Mouse (Mus musculus) CH12.LX (cell line): ENCODE results near the gene Rab32. TPM values are rescaled to one million over a fixed set of nuclear protein-coding genes. Genes with fewer than 3 reads are reported as not detected.

Experiments used
- DNase-seq: peaks from one replicate; pipeline ENCODE4 v3.0.0-alpha.2; 2013; ENCODE audit errors: extremely low read depth
- H3K27ac ChIP-seq: 2 replicates; pipeline ENCODE4 v1.5.1; 2012; ENCODE audit warnings: low read depth, mild to moderate bottlenecking, control low read depth, moderate library complexity; ENCODE audit not compliant: insufficient read depth
- H3K27me3 ChIP-seq: replicated peaks from 2 replicates; pipeline ENCODE3; 2012; ENCODE audit warnings: inconsistent platforms
- H3K36me3 ChIP-seq, 2 experiments: replicated peaks in 1 of 2; 2 replicates each; pipeline versions ENCODE3 to v1.6.1; 2012; ENCODE audit warnings: inconsistent platforms in 1 of 2, low read length in 1 of 2, mild to moderate bottlenecking in 1 of 2, mixed read lengths in 1 of 2, moderate library complexity in 1 of 2; ENCODE audit not compliant: control insufficient read depth in 1 of 2, insufficient read depth in 1 of 2
- H3K4me1 ChIP-seq, 2 experiments: 2 replicates each; pipeline ENCODE4 v1.6.1; 2012; ENCODE audit warnings: inconsistent platforms in 1 of 2, moderate library complexity in 1 of 2; ENCODE audit not compliant: insufficient read depth in 2 of 2, control insufficient read depth in 1 of 2
- H3K4me2 ChIP-seq: 2 replicates; pipeline ENCODE4 v1.6.1; 2012; ENCODE audit warnings: low read depth, mild to moderate bottlenecking, control low read depth; ENCODE audit not compliant: poor library complexity, insufficient read depth, severe bottlenecking
- H3K4me3 ChIP-seq, 3 experiments: fragments of 150-350 bp in 1 of 3; sonication (generic) in 1 of 3; replicated peaks in 1 of 3; 2 replicates each; pipeline versions ENCODE3 to v1.5.1; 2011 to 2012; ENCODE audit warnings: low read depth in 2 of 3, low read length in 2 of 3, mild to moderate bottlenecking in 2 of 3, moderate library complexity in 2 of 3, control low read depth in 1 of 3, improper control_type of control experiment in 1 of 3, inconsistent platforms in 1 of 3, mixed read lengths in 1 of 3; ENCODE audit not compliant: poor library complexity in 1 of 3
- H3K79me2 ChIP-seq: replicated peaks from 2 replicates; pipeline ENCODE4 v1.6.1; 2012; ENCODE audit warnings: mild to moderate bottlenecking, moderate library complexity; ENCODE audit not compliant: control insufficient read depth, poor library complexity, insufficient read depth, severe bottlenecking; ENCODE audit errors: extremely low read depth
- H3K9ac ChIP-seq: 2 replicates; pipeline ENCODE4 v1.6.1; 2012; ENCODE audit warnings: low read depth, mild to moderate bottlenecking, control low read depth, moderate library complexity; ENCODE audit not compliant: insufficient read depth
- H3K9me3 ChIP-seq: replicated peaks from 2 replicates; pipeline ENCODE3; 2012; ENCODE audit warnings: low read length, inconsistent platforms, mixed read lengths
- BHLHE40 ChIP-seq: IDR thresholded peaks from 2 replicates; pipeline ENCODE4 v1.6.1; 2011; ENCODE audit warnings: mild to moderate bottlenecking, low read depth, low read length, improper control_type of control experiment
- CHD1 ChIP-seq: IDR thresholded peaks from 2 replicates; pipeline ENCODE4 v1.6.1; 2012; ENCODE audit warnings: low read depth, low read length, improper control_type of control experiment, inconsistent platforms
- CHD2 ChIP-seq: IDR thresholded peaks from 2 replicates; pipeline ENCODE4 v1.6.1; 2011; ENCODE audit warnings: low read length, improper control_type of control experiment
- E2F4 ChIP-seq: IDR thresholded peaks from 2 replicates; pipeline ENCODE4 v1.6.1; 2011; ENCODE audit warnings: low read depth, low read length, improper control_type of control experiment; ENCODE audit not compliant: insufficient replicate concordance
- GABPA ChIP-seq: IDR thresholded peaks from 2 replicates; pipeline ENCODE4 v1.6.1; 2012; ENCODE audit warnings: low read depth, low read length, improper control_type of control experiment, inconsistent platforms; ENCODE audit not compliant: insufficient replicate concordance
- IRF4 ChIP-seq: IDR thresholded peaks from 2 replicates; pipeline ENCODE4 v1.6.1; 2014; ENCODE audit warnings: low read depth, mild to moderate bottlenecking, inconsistent platforms, low read length, improper control_type of control experiment
- JUN ChIP-seq: IDR thresholded peaks from 2 replicates; pipeline ENCODE4 v1.6.1; 2011; ENCODE audit warnings: low read depth, mild to moderate bottlenecking, low read length, improper control_type of control experiment, moderate library complexity; ENCODE audit not compliant: insufficient read depth
- KAT2A ChIP-seq: IDR thresholded peaks from 2 replicates; pipeline ENCODE4 v1.6.1; 2012; ENCODE audit warnings: low read length, improper control_type of control experiment, inconsistent platforms; ENCODE audit not compliant: insufficient replicate concordance
- MAX ChIP-seq: IDR thresholded peaks from 2 replicates; pipeline ENCODE4 v1.6.1; 2011; ENCODE audit warnings: low read length, improper control_type of control experiment
- MAZ ChIP-seq: IDR thresholded peaks from 2 replicates; pipeline ENCODE4 v1.6.1; 2012; ENCODE audit warnings: low read depth, mild to moderate bottlenecking, inconsistent platforms, low read length, improper control_type of control experiment, moderate library complexity
- MEF2A ChIP-seq: IDR thresholded peaks from 2 replicates; pipeline ENCODE4 v1.6.1; 2014; ENCODE audit warnings: low read depth, mild to moderate bottlenecking, inconsistent platforms, low read length, improper control_type of control experiment, borderline replicate concordance
- MYC ChIP-seq: IDR thresholded peaks from 2 replicates; pipeline ENCODE4 v1.6.1; 2011; ENCODE audit warnings: low read depth, mild to moderate bottlenecking, improper control_type of control experiment, low read length
- NELFE ChIP-seq: IDR thresholded peaks from 2 replicates; pipeline ENCODE4 v1.6.1; 2011; ENCODE audit warnings: low read depth, low read length, improper control_type of control experiment
- PAX5 ChIP-seq: IDR thresholded peaks from 2 replicates; pipeline ENCODE4 v1.6.1; 2012; ENCODE audit warnings: low read length, inconsistent platforms, mixed read lengths
- POLR2AphosphoS2 ChIP-seq: IDR thresholded peaks from 2 replicates; pipeline ENCODE4 v1.6.1; 2011; ENCODE audit warnings: low read depth, low read length, improper control_type of control experiment
- RAD21 ChIP-seq: IDR thresholded peaks from 2 replicates; pipeline ENCODE4 v1.6.1; 2011; ENCODE audit warnings: low read depth, mild to moderate bottlenecking, low read length, improper control_type of control experiment, moderate library complexity
- RCOR1 ChIP-seq: conservative IDR thresholded peaks from 2 replicates; pipeline ENCODE4 v1.6.1; 2012; ENCODE audit warnings: low read depth, mild to moderate bottlenecking, inconsistent platforms, low read length, improper control_type of control experiment
- SMC3 ChIP-seq: IDR thresholded peaks from 2 replicates; pipeline ENCODE4 v1.6.1; 2011; ENCODE audit warnings: low read depth, low read length, improper control_type of control experiment
- TBP ChIP-seq: conservative IDR thresholded peaks from 2 replicates; pipeline ENCODE4 v1.6.1; 2011; ENCODE audit warnings: low read depth, low read length, improper control_type of control experiment
- TCF12 ChIP-seq: IDR thresholded peaks from 2 replicates; pipeline ENCODE4 v1.6.1; 2014; ENCODE audit warnings: low read depth, mild to moderate bottlenecking, inconsistent platforms, low read length, improper control_type of control experiment
- USF1 ChIP-seq: IDR thresholded peaks from 2 replicates; pipeline ENCODE4 v1.6.1; 2014; ENCODE audit warnings: low read depth, mild to moderate bottlenecking, inconsistent platforms, low read length, improper control_type of control experiment
- USF2 ChIP-seq: conservative IDR thresholded peaks from 2 replicates; pipeline ENCODE4 v1.6.1; 2011; ENCODE audit warnings: low read depth, low read length, improper control_type of control experiment
- ZNF384 ChIP-seq: IDR thresholded peaks from 2 replicates; pipeline ENCODE4 v1.6.1; 2012; ENCODE audit warnings: low read depth, low read length, improper control_type of control experiment, inconsistent platforms
- dilution Hi-C: fragments of 300-500 bp; cut with MboI; formaldehyde crosslinking; loops from 2 replicates; pipeline ENCODE4 v1.14.3; 2020; ENCODE audit warnings: low sequenced_read_pairs; ENCODE audit not compliant: extremely low pct_unique_long_range_greater_than_20kb, extremely low pct_ligation_motif_present
- in situ Hi-C: fragments of 300-500 bp; cut with MboI; formaldehyde crosslinking; loops from 3 replicates; pipeline ENCODE4 v1.14.3; 2019; ENCODE audit warnings: low sequenced_read_pairs, low pct_ligation_motif_present, low pct_unique_long_range_greater_than_20kb, mixed read lengths
- polyA plus RNA-seq: library from polyadenylated mRNA; unstranded; fragments of >175 nt; gene quantifications from 2 replicates; pipeline ENCODE4 v1.2.1, GENCODE M21; 2012; ENCODE audit warnings: low read depth; ENCODE audit not compliant: insufficient read length
- total RNA-seq, 2 experiments: library from RNA; depleted of rRNA; stranded (reverse); fragments of 300-350 nt in 1 of 2; fragments of >200 nt in 1 of 2; gene quantifications; 2 replicates each; pipeline ENCODE4 v1.2.3; 2012 to 2014

Rab32 gene
- total and polyA plus RNA-seq, 3 experiments: not detected

GRCm38 (mm10) chr10:10580811-10581210 is 22.7 kb upstream of the Rab32 start:
- Histone ChIP-seq H3K4me2 (no peak overlapping the region), H3K79me2 (no peaks in the 10 kb centered on the region), H3K4me3 (no peak overlapping the region), H3K9me3 (no peaks in the 10 kb centered on the region), H3K36me3 (no peaks in the 10 kb centered on the region), H3K9ac (no peak overlapping the region), H3K27me3 (no peaks in the 10 kb centered on the region), H3K27ac (no peak overlapping the region), H3K4me1 (no peaks in the 10 kb centered on the region)
- dilution Hi-C loops: no loop called here
- DNase-seq: no peak
- in situ Hi-C loops: no loop called here
- TF ChIP-seq RAD21 (no peak), MEF2A (no peak), CHD2 (no peak), GABPA (no peak), MAX (no peak), ZNF384 (no peak), KAT2A (no peak), IRF4 (no peak), USF1 (no peak), BHLHE40 (no peak), CHD1 (no peak), TCF12 (no peak)

GRCm38 (mm10) chr10:10579821-10580220 is 21.8 kb upstream of the Rab32 start:
- H3K4me2 ChIP-seq: no peak overlapping the region
- H3K27ac ChIP-seq: no peak overlapping the region
- in situ Hi-C loops (no loop called here), dilution Hi-C loops (no loop called here)
- H3K36me3 ChIP-seq: no peaks in the 10 kb centered on the region
- H3K9ac ChIP-seq: no peak overlapping the region
- H3K79me2 ChIP-seq: no peaks in the 10 kb centered on the region
- no peaks in the 10 kb centered on the region for H3K4me1 ChIP-seq
- TF ChIP-seq PAX5: no peak
- no peak for TF ChIP-seq TCF12
- TF ChIP-seq ZNF384: no peak
- no peak for TF ChIP-seq SMC3
- no peak for TF ChIP-seq CHD2
- no peak for TF ChIP-seq NELFE
- no peak for TF ChIP-seq BHLHE40
- TF ChIP-seq RCOR1: no peak
- no peak for TF ChIP-seq E2F4
- no peak for TF ChIP-seq IRF4
- TF ChIP-seq KAT2A: no peak
- TF ChIP-seq JUN: no peak
- TF ChIP-seq USF2: no peak
- no peak for TF ChIP-seq MAZ
- TF ChIP-seq TBP: no peak
- TF ChIP-seq POLR2AphosphoS2: no peak
- no peak for TF ChIP-seq MYC
- no peaks in the 10 kb centered on the region for H3K27me3 ChIP-seq
- DNase-seq: no peak
- no peak overlapping the region for H3K4me3 ChIP-seq
- H3K9me3 ChIP-seq: no peaks in the 10 kb centered on the region
